Mouse (Mus musculus) gastrocnemius, adult 18-20 months (tissue): ENCODE results near the gene Fbxl21. TPM values are rescaled to one million over a fixed set of nuclear protein-coding genes. Genes with fewer than 3 reads are reported as not detected.
A peak's percentile ranks its signal among the peaks of the same experiment; 100 is the strongest.

Experiments
- DNase-seq: peaks from one replicate; pipeline ENCODE4 v3.0.0; 2021; ENCODE audit warnings: low spot score
- long read RNA-seq, 2 experiments: library from polyadenylated mRNA; stranded (forward); transcript quantifications; one replicate each; pipeline ENCODE4 v2.0.0; 2021
- total RNA-seq, 2 experiments: library from RNA; stranded (reverse); gene quantifications; 2 replicates each; pipeline ENCODE4 v1.2.3; 2021

Fbxl21 gene
- total RNA-seq, result under 1 TPM in 1 of 2 experiments, not detected in 1; 0.33 TPM
- long read RNA-seq, experiment 1, result 0 reads
- long read RNA-seq, experiment 2, result 0 reads

DNA sequence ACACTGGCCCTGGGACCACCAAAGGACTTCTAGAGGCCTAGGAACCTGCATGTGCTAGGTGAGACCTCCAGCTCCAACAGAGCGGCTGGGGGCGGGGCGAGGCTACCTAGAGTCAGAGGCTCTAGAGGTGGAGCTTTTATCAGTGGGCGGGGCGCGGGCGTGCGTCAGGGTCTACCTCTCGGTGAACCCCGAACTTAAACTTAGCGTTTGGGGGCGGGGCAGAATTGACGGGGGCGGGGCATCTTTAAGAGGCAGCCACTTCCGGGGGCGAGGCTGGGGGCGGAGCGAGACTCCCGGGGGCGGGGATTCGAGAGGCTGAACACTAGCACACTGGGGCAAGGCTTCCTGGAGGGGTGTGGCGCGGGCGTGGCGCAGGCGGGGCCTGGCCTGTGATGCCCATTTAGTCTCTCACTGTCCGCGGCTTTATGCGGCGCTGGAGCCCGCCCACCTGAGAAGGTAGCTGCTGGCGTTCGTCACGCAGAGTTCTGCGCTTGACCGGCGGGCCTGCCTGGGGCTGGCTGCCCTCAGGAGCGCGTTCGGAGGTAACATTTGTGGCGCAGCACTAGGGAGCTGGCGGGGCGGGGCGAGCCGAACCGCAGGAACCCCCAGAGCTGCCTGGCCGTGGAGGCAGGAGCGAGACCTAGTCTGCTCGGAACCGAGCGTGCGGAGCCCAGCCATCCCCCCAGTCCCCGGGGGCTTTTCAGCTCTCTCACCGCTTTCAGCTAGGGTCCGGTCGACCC lies at the start of gene Fbxl21:
TSS of gene Fbxl21 (plus strand) at position 392 of the 740 bp plus-strand sequence.
- peak; percentile 91 for DNase-seq

- DNase-seq, result no peak
Observed at GRCm38 (mm10) chr13:56472661-56473060, 49.6 kb upstream of the Fbxl21 start.

- DNase-seq, result peak; percentile 59
Observed at GRCm38 (mm10) chr13:56475363-56475762, 46.9 kb upstream of the Fbxl21 start.

DNA sequence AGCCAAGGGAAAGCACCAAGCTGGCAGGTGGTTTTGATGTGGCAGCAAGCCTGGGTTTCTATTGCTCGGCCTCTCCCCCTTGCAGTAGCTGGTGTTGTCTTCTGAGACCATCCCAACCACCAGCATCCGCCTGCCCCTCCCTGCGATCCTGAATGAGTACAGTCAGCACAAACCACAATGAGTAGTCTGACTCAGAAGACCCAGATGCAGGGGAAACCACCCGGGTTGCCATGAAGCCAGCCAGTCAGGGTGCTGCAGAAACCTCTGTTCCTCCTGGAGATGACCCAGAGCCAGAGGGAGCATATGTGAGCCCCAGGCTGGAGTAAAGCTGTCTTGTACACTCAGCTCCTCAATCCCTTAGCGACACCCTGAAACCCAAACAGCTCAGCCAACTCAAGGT lies 45.5 kb upstream of the Fbxl21 start:
- DNase-seq, result no peak

DNA sequence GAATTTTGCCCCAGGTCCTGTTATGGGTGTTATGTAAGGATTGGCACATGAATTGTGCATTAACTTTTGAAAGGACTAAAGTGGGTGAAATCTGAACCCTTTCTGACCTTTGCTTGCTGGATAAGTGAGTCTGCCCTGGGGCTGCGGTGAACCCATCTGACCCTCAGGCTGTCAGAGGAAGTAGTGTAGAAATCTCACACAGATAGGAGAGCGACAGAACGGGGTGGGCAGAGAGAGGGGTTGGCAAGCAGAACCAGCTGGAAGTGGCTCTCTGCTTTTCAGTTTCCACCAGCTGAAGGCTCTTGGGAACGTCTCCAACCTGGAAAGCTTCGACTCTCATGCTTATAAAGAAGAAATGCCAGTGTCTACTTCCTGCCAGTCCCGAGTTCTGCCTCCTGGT lies 45.0 kb upstream of the Fbxl21 start:
- no peak for DNase-seq

DNA sequence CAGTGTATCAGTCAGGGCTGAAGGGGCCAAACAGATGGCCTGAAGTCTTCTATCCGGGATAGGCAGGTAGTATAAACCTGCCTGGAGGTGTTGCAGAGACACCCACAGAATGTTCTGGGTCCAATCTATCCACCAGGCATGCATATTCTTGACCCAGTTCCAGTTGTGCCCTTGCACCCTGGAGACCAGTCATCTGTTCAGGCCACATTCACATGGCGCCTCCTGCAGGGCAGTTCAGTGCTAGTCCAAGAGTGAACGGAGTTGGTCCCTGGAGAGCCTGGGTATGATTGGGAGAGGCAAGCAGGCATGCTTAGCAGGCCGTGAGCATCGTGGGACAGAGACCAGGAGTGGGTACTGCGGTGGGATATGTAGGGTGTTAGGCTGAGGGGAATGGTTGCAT lies 44.2 kb upstream of the Fbxl21 start:
- DNase-seq, result no peak

GRCm38 (mm10) chr13:56482146-56482545 lies 40.1 kb upstream of the Fbxl21 start, which contains the start of gene Il9:
Gene Il9 (minus strand): TSS chr13:56482246.
- DNase-seq, result no peak

GRCm38 (mm10) chr13:56488012-56488411 lies 34.3 kb upstream of the Fbxl21 start:
- DNase-seq, result no peak

GRCm38 (mm10) chr13:56494440-56494839 lies 27.8 kb upstream of the Fbxl21 start:
- DNase-seq, result no peak

- DNase-seq, result no peak
Observed at GRCm38 (mm10) chr13:56500132-56500531, 22.1 kb upstream of the Fbxl21 start.

DNA sequence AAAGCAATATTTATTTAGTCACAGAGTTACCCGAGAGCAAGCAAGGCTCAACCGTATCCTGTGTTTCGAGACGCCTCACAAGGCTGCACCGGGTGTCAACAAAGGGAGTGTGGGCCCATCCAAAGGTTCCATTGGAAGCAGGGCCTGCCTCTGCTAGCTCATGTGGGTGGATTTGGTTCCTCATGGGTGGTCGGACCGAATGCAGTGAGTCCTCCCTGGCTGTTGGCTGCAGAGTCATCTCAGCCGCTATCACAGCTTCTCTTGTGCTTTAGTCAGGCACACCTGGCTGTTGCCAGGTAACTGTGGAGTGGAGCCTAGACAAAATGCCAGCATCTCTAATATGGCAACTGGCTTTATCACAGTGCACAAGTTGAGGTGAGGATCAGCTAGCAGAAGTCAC lies 21.6 kb upstream of the Fbxl21 start:
- no peak for DNase-seq

DNA sequence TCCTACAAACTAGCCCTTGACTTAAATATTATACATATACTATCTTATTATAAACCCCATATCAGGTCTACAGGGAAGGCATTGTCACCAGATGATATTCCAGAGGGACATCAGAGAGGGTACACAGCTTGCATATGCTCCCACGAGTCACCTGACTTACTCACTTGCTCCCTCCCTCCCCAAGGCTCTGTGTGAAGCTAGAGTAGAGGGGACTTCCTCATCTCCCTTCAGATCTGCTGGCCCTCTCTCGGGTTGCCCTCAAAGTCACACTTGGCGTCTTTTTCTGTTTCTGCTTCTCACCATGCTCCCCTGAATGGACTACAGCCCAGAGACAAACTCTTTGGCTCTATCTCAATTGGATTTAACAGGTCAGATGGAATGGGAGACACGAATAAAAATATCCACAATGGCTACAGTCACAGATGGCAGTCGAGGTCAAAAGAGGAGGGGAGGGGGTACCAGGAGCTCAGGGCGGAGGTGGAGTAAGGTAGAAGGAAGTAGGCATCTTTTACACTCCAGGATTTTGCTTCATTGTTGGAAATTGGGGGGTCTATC lies 20.3 kb upstream of the Fbxl21 start:
- DNase-seq, result no peak

DNA sequence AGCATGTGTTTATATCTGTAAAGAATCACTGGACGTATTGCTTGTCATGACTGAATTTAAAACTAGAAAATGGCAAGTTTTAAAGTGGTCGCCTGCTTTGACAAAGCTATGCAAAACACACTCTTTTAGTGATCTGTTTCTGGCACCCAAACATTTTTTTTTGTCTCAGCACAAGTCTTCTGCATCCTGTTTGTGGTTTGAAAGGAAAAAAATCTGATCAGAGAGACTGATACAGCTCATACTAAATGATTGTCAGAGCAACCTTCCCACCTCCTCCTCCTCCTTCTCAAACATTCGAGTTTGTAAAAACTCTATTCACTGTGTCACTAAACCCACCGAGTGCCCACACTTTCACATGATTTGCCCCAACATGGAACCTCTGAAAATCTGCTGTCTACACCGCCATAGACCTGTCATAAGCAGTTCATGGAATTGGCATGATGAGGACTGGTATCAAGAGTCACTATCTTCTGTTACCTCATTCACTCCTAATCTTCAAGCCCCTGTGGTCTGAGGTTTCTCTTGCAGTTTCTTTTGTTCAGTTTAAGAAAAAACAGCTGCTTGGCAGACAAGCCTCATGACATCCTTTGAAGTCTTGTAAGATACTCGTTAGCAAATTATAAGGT lies 15.3 kb upstream of the Fbxl21 start:
- DNase-seq, result no peak

- DNase-seq, result no peak
Observed at GRCm38 (mm10) chr13:56509796-56510195, 12.5 kb upstream of the Fbxl21 start.

GRCm38 (mm10) chr13:56513595-56513994 lies 8.7 kb upstream of the Fbxl21 start:
- no peak for DNase-seq

- no peak for DNase-seq
Observed at GRCm38 (mm10) chr13:56516311-56516710, 6.0 kb upstream of the Fbxl21 start.

DNA sequence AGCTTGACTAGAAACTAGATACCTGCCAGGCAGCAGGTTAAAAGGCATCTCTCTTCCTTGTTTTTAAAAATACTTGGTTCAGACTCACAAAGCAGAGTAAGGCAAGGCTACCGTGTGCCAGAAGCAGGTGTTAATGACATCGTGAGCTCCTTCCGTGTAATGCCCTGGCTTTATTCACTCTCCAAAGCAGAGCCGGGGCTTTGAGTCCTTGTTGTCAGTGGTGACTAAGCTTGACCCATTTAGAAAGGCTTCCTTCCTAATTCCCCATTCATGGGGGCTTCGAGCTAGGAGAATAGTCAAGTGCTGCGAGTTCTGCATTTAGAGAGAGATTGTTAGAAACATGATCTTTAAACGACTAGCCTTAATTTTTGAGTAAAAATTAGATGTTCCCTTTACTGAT lies 5.5 kb upstream of the Fbxl21 start:
- no peak for DNase-seq

DNA sequence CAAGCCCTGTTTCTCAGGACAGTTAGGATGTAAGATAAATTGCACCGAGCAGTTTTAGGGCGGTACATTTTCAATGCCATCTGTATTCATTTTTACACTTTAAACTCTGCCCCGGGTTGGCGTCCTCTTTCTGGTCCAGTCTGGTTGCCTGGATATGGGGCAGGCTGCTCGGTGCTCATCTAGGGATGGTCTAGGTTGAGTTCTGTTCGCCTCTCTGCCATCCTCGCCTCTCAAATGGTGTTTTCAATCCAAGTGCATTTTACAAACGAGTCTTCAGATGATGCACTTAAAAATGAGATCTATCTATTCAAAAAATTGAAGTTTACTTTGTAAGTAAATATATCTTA lies 522 bp downstream of the Fbxl21 start:
- no peak for DNase-seq

DNA sequence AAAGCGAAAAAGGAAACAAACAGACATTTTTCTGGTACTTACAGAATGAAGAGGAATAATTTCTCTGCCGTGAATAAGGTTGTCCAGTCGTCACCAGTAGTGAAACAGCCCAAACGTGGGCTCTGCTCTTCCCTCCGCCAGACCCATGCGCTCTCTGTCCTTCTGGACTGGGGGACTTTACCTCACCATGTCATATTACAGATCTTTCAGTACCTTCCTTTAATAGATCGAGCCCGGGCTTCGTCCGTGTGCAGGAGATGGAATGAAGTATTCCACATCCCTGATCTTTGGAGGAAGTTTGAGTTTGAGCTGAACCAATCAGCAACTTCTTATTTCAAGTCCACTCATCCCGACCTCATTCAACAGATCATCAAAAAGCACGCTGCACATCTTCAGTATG lies 4.6 kb downstream of the Fbxl21 start:
- no peak for DNase-seq

DNA sequence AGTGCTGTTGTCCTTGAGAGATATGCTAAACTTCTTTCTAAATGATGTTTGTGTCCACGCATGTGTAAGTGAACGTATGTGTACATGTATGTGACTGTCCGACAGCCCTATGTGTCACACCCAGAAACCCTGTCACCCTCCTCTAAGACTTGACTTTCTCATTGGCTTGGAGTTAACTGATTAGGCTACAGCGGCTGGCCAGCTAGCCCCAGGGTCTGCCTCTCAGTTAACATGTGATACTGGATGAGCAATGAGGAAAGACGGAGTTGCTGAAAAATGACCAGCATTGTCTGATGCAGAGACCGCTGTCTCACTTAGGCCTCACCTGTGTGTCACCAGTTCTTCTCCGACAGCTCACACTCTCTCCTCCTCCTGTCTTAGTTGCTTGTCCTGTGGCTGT lies 5.6 kb downstream of the Fbxl21 start:
- no peak for DNase-seq

DNA sequence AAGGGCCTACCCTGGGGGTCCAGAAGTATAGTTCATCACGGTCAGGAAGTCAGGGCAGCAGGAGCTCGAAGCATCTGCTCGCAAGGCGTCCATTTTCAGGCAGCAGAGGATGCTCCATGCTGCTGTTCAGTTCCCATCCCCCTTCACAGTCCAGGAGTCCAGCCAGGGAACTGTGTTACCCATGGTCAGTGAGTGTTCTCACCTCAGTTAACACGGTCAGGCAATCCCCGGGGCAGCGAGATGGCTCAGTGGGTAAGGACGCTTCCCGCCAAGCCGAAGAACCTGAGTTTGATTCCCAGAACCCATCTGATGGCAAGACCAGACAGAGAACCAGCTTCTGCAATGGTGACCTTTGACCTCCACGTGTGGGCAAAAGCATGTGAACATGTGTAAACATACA lies 6.0 kb downstream of the Fbxl21 start:
- no peak for DNase-seq

DNA sequence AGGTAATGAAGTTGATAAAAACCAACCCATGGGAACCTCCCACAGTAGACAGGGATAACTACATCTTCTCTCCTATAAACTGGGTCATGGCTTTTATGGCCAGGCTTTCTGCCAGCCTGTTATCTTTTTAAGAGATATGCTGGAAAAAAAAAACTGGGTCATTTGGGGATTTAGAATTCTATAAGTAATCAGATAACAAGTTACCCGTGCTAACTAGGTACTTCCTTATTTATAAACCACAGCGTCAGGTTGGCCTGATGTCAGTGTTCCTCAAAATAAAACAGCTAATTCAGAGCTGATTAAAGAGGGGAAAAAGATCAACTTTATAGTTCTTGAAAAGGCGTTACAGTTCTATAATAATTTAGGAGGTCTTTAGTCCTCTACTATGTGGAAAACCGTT lies 6.8 kb downstream of the Fbxl21 start:
- DNase-seq, result no peak

GRCm38 (mm10) chr13:56529685-56530084 lies 7.4 kb downstream of the Fbxl21 start:
- DNase-seq, result no peak
